Mouse (Mus musculus): ENCODE data around the gene App. TPM values are rescaled to one million over a fixed set of nuclear protein-coding genes. Genes with fewer than 3 reads are reported as not detected.

App gene
- polyA plus RNA-seq, 1 experiment from 2014 or later = 146 TPM

- ATAC-seq (replicated peaks; ENCODE audit: insufficient number of reproducible peaks, low FRiP score, low TSS enrichment, low read depth) = no peak
- no peak overlapping the region for H3K4me2 ChIP-seq (ENCODE audit: low read depth, low read length)
- DNase-seq (ENCODE audit: low spot score) = no peak
- no peak overlapping the region for H3K9ac ChIP-seq (replicated peaks; ENCODE audit: low read length)
- WGBS = 91% methylated on average over 7 of the region's 7 CpGs
- H3K27ac ChIP-seq (replicated peaks; ENCODE audit: low read depth, low read length) = no peak overlapping the region
- no peaks in the 10 kb centered on the region for H3K9me3 ChIP-seq (replicated peaks; ENCODE audit: control insufficient read depth, low read length)
- no peaks in the 10 kb centered on the region for H3K4me1 ChIP-seq (ENCODE audit: control insufficient read depth, insufficient read depth, low read length)
- no peaks in the 10 kb centered on the region for H3K36me3 ChIP-seq (replicated peaks; ENCODE audit: control insufficient read depth, insufficient read depth, low read depth, low read length)
- no peak overlapping the region for H3K4me3 ChIP-seq (ENCODE audit: low read depth, low read length)
- no peaks in the 10 kb centered on the region for H3K27me3 ChIP-seq (ENCODE audit: control insufficient read depth, insufficient read depth, low read length)
These were observed 180.7 kb downstream of the App start for GRCm38 (mm10) chr16:84992888-84993287.

- DNase-seq (ENCODE audit: low spot score) (no peak), ATAC-seq (replicated peaks; ENCODE audit: insufficient number of reproducible peaks, low FRiP score, low TSS enrichment, low read depth) (no peak)
- Histone ChIP-seq H3K9ac (replicated peaks; ENCODE audit: low read length) (no peak overlapping the region), H3K9me3 (replicated peaks; ENCODE audit: control insufficient read depth, low read length) (no peaks in the 10 kb centered on the region), H3K4me2 (ENCODE audit: low read depth, low read length) (no peak overlapping the region), H3K36me3 (replicated peaks; ENCODE audit: control insufficient read depth, insufficient read depth, low read depth, low read length) (no peaks in the 10 kb centered on the region), H3K27ac (replicated peaks; ENCODE audit: low read depth, low read length) (no peak overlapping the region), H3K27me3 (ENCODE audit: control insufficient read depth, insufficient read depth, low read length) (no peaks in the 10 kb centered on the region), H3K4me3 (ENCODE audit: low read depth, low read length) (no peak overlapping the region), H3K4me1 (ENCODE audit: control insufficient read depth, insufficient read depth, low read length) (no peaks in the 10 kb centered on the region)
- 85% methylated on average over 4 of the region's 4 CpGs for WGBS
These were observed 182.6 kb downstream of the App start for GRCm38 (mm10) chr16:84991011-84991410.

DNA sequence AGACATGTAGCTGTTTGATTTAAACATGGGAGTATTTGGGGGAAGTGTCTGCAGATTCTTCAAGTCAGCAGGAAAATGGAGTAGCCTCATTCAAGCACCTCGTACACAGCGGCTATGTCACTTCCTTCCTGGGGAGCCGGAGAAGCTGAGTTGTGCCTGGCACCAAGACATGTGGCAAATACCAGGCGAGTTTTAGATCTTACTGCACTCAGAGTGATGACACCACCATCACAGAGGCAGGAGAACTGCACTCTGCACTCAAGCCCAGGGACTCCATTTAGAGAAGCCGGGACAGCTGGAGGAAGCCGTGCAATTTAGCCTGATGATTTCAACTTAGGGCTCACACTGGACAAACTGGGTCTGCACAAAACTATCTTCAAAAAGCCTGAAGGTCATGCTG, 183.6 kb downstream of the App start:
- Histone ChIP-seq H3K27me3 (ENCODE audit: control insufficient read depth, insufficient read depth, low read length) (no peaks in the 10 kb centered on the region), H3K4me3 (ENCODE audit: low read depth, low read length) (no peak overlapping the region), H3K9ac (replicated peaks; ENCODE audit: low read length) (no peak overlapping the region), H3K9me3 (replicated peaks; ENCODE audit: control insufficient read depth, low read length) (no peaks in the 10 kb centered on the region), H3K36me3 (replicated peaks; ENCODE audit: control insufficient read depth, insufficient read depth, low read depth, low read length) (no peaks in the 10 kb centered on the region), H3K27ac (replicated peaks; ENCODE audit: low read depth, low read length) (no peak overlapping the region), H3K4me1 (ENCODE audit: control insufficient read depth, insufficient read depth, low read length) (no peaks in the 10 kb centered on the region), H3K4me2 (ENCODE audit: low read depth, low read length) (no peak overlapping the region)
- ATAC-seq (replicated peaks; ENCODE audit: insufficient number of reproducible peaks, low FRiP score, low TSS enrichment, low read depth) = no peak
- 84% methylated on average over 6 of the region's 6 CpGs for WGBS
- DNase-seq (ENCODE audit: low spot score) = no peak

GRCm38 (mm10) chr16:84989476-84989875, 184.1 kb downstream of the App start:
- Histone ChIP-seq H3K36me3 (replicated peaks; ENCODE audit: control insufficient read depth, insufficient read depth, low read depth, low read length) (no peaks in the 10 kb centered on the region), H3K9ac (replicated peaks; ENCODE audit: low read length) (no peak overlapping the region), H3K4me3 (ENCODE audit: low read depth, low read length) (no peak overlapping the region), H3K27me3 (ENCODE audit: control insufficient read depth, insufficient read depth, low read length) (no peaks in the 10 kb centered on the region), H3K9me3 (replicated peaks; ENCODE audit: control insufficient read depth, low read length) (no peaks in the 10 kb centered on the region), H3K27ac (replicated peaks; ENCODE audit: low read depth, low read length) (no peak overlapping the region), H3K4me1 (ENCODE audit: control insufficient read depth, insufficient read depth, low read length) (no peaks in the 10 kb centered on the region), H3K4me2 (ENCODE audit: low read depth, low read length) (no peak overlapping the region)
- ATAC-seq (replicated peaks; ENCODE audit: insufficient number of reproducible peaks, low FRiP score, low TSS enrichment, low read depth) = no peak
- DNase-seq (ENCODE audit: low spot score) = no peak
- WGBS = 85% methylated on average over 10 of the region's 10 CpGs

GRCm38 (mm10) chr16:84987724-84988287, 185.8 kb downstream of the App start:
- WGBS = 68% methylated on average over 8 of the region's 8 CpGs
- H3K4me1 ChIP-seq (ENCODE audit: control insufficient read depth, insufficient read depth, low read length) = no peaks in the 10 kb centered on the region
- no peak overlapping the region for H3K27ac ChIP-seq (replicated peaks; ENCODE audit: low read depth, low read length)
- ATAC-seq (replicated peaks; ENCODE audit: insufficient number of reproducible peaks, low FRiP score, low TSS enrichment, low read depth) = peak; percentile 63
- no peak overlapping the region for H3K4me2 ChIP-seq (ENCODE audit: low read depth, low read length)
- H3K9me3 ChIP-seq (replicated peaks; ENCODE audit: control insufficient read depth, low read length) = no peaks in the 10 kb centered on the region
- no peak overlapping the region for H3K9ac ChIP-seq (replicated peaks; ENCODE audit: low read length)
- no peaks in the 10 kb centered on the region for H3K27me3 ChIP-seq (ENCODE audit: control insufficient read depth, insufficient read depth, low read length)
- H3K4me3 ChIP-seq (ENCODE audit: low read depth, low read length) = no peak overlapping the region
- no peaks in the 10 kb centered on the region for H3K36me3 ChIP-seq (replicated peaks; ENCODE audit: control insufficient read depth, insufficient read depth, low read depth, low read length)
- peak; percentile 26 for DNase-seq (ENCODE audit: low spot score)

- no peak for DNase-seq (ENCODE audit: low spot score)
- Histone ChIP-seq H3K4me3 (ENCODE audit: low read depth, low read length) (no peak overlapping the region), H3K9ac (replicated peaks; ENCODE audit: low read length) (no peak overlapping the region), H3K4me2 (ENCODE audit: low read depth, low read length) (no peak overlapping the region), H3K9me3 (replicated peaks; ENCODE audit: control insufficient read depth, low read length) (no peaks in the 10 kb centered on the region), H3K27me3 (ENCODE audit: control insufficient read depth, insufficient read depth, low read length) (no peaks in the 10 kb centered on the region), H3K27ac (replicated peaks; ENCODE audit: low read depth, low read length) (no peak overlapping the region), H3K4me1 (ENCODE audit: control insufficient read depth, insufficient read depth, low read length) (no peaks in the 10 kb centered on the region), H3K36me3 (replicated peaks; ENCODE audit: control insufficient read depth, insufficient read depth, low read depth, low read length) (no peaks in the 10 kb centered on the region)
- 73% methylated on average over 11 of the region's 11 CpGs for WGBS
- ATAC-seq (replicated peaks; ENCODE audit: insufficient number of reproducible peaks, low FRiP score, low TSS enrichment, low read depth) = no peak
These were observed 187.4 kb downstream of the App start for GRCm38 (mm10) chr16:84986016-84986631.

- Histone ChIP-seq H3K9ac (replicated peaks; ENCODE audit: low read length) (no peak overlapping the region), H3K36me3 (replicated peaks; ENCODE audit: control insufficient read depth, insufficient read depth, low read depth, low read length) (no peaks in the 10 kb centered on the region)
These were observed 188.2 kb downstream of the App start for GRCm38 (mm10) chr16:84985340-84985739.

GRCm38 (mm10) chr16:84983428-84983827, 190.1 kb downstream of the App start:
- no peak overlapping the region for H3K4me3 ChIP-seq (ENCODE audit: low read depth, low read length)
- WGBS = 82% methylated on average over 3 of the region's 3 CpGs
- no peak overlapping the region for H3K9ac ChIP-seq (replicated peaks; ENCODE audit: low read length)
- no peaks in the 10 kb centered on the region for H3K4me1 ChIP-seq (ENCODE audit: control insufficient read depth, insufficient read depth, low read length)
- no peaks in the 10 kb centered on the region for H3K36me3 ChIP-seq (replicated peaks; ENCODE audit: control insufficient read depth, insufficient read depth, low read depth, low read length)
- no peak overlapping the region for H3K27ac ChIP-seq (replicated peaks; ENCODE audit: low read depth, low read length)
- H3K4me2 ChIP-seq (ENCODE audit: low read depth, low read length) = no peak overlapping the region
- H3K27me3 ChIP-seq (ENCODE audit: control insufficient read depth, insufficient read depth, low read length) = no peaks in the 10 kb centered on the region
- H3K9me3 ChIP-seq (replicated peaks; ENCODE audit: control insufficient read depth, low read length) = no peaks in the 10 kb centered on the region
- DNase-seq (ENCODE audit: low spot score) (no peak), ATAC-seq (replicated peaks; ENCODE audit: insufficient number of reproducible peaks, low FRiP score, low TSS enrichment, low read depth) (no peak)

More at GRCm38 (mm10) chr16:84985340-84985739, 188.2 kb downstream of the App start:
- Histone ChIP-seq H3K9me3 (replicated peaks; ENCODE audit: control insufficient read depth, low read length) (no peaks in the 10 kb centered on the region), H3K4me1 (ENCODE audit: control insufficient read depth, insufficient read depth, low read length) (no peaks in the 10 kb centered on the region), H3K4me3 (ENCODE audit: low read depth, low read length) (no peak overlapping the region), H3K27ac (replicated peaks; ENCODE audit: low read depth, low read length) (no peak overlapping the region), H3K27me3 (ENCODE audit: control insufficient read depth, insufficient read depth, low read length) (no peaks in the 10 kb centered on the region), H3K4me2 (ENCODE audit: low read depth, low read length) (no peak overlapping the region)
- WGBS = 98% methylated on average over 3 of the region's 3 CpGs
- DNase-seq (ENCODE audit: low spot score) (no peak), ATAC-seq (replicated peaks; ENCODE audit: insufficient number of reproducible peaks, low FRiP score, low TSS enrichment, low read depth) (no peak)

Measured in embryonic facial prominence, embryonic 11.5 days (tissue).